Mouse (Mus musculus) monocyte, adult 2 months (primary cell): ENCODE data around the gene Gpr179.

Source experiments
- DNase-seq, 2 experiments: peaks; one replicate each; pipeline ENCODE4 v3.0.0; 2022; ENCODE audit warnings: low spot score in 2 of 2, low read depth in 1 of 2

Gpr179 gene

DNA sequence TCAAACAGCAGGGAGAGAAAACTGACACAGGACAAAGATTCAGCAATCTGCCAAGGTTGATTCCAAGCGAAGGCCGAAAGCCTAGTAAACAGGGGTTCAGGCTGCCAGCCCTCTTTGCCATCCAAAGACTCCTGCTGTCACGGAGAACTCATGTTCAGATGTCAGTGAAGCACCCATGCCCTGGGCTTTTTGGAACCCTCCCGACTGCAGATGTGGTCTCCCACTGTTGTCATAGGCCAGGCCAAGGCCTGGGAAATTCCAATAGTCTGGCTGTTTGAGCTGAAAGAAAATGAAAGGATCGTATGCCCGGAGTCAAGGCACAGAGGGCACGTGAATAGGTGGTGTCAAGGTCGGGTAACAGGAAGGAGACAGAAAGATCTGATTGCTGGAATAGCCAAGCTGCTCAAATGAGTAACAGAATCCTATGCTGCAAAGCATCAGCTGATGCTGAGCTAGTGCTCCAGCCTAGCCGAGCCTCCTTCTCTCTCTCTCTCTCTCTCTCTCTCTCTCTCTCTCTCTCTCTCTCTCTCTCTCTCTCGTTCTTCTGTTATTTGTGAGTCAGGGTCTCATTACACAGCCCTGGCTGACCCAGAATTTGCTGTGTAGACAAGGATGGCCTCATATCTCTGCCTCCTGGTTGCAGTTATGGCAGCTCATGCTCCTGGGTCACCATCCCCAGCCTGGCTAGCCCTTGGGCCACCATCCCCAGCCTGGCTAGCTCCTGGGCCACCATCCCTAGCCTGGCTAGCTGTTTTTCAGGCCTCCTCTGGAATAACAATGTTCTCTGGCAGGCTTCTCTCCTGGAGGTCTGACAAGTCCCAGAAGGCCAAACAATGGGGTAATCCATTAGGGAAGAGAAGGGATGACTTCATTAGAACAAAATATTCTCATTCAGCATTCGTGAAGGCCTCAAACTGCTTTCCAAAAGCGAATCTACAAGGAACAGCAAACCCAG, 62.3 kb downstream of the Gpr179 start:
- DNase-seq: no peak

DNA sequence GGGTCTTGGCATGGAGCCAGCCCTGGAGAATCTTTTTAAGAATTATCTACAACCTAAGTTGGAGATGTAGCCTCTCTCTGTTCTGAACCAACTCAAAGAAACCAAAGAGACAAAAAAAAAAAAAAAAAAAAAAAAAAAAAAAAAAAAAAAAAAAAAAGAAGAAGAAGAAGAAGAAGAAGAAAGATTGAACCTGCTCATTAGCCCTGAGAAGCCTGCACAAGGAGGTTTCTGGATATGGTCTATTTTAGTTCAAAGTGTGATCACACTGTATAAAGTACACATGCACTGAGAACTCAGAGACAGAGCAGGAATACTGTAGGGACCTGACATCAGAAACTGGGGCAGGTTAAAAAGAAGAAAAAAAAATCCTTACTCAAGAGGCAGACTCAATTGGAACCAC, 64.2 kb downstream of the Gpr179 start:
- DNase-seq: no peak

DNA sequence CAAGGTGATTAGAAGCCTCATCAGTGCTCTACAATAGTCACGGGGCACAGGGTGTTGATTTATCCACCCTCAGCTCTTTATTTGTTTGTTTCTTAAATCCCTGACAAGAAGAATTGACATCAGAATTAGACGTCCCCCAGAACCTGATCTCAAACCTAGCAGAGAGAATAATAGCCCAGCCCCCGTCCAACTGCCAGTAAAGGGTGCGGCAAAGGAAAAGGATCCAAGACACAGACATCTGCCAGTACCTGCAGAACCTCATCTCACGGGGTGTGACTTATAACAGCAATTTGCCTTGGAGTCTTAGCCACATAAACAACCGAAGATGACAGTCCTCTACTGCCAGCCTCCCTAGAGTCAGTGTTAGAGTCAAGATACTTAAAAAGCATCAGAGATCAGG, 64.9 kb downstream of the Gpr179 start:
- DNase-seq: no peak

DNA sequence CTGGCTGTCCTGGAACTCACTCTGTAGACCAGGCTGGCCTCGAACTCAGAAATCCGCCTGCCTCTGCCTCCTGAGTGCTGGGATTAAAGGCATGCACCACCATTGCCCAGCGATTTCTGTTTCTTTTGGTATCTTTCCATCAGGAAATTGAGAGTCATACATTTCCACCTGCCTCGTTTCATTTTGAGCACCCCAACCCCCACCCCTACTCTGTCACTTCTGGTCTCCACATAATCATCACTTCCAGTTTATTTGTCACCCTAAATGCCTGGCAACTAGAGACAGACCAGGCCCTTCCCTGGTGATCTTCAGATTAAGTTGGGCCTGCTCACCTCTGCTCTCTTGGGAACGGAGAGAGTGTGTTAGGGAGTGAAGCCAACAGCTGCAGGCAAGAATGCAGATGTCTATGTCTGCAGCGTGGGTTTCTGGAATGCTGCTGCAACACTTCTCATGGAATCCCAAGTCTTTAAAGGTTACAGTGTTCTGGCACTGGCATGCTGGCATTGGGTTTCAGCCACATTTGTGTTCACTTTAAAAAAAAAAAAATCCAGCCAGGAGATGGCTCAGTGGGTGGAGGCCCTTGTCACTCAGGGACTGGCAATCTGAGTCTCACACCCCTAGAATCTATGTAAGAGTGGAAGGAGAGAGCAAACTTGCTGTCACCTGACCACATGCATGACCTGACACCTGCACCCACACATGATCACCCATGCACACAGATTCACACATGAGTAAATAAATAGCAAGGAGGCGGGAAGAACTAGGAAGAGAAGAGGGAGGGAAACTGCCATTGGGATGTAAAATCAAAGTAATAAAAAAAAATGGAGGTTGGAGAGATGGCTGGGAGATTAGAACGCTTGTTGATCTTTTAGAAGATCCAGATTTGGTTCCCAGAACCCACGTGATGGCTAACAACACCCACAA, 65.8 kb downstream of the Gpr179 start:
- no peak for DNase-seq

- DNase-seq: no peak
These were observed 67.0 kb downstream of the Gpr179 start for GRCm38 (mm10) chr11:97284854-97285253.

DNA sequence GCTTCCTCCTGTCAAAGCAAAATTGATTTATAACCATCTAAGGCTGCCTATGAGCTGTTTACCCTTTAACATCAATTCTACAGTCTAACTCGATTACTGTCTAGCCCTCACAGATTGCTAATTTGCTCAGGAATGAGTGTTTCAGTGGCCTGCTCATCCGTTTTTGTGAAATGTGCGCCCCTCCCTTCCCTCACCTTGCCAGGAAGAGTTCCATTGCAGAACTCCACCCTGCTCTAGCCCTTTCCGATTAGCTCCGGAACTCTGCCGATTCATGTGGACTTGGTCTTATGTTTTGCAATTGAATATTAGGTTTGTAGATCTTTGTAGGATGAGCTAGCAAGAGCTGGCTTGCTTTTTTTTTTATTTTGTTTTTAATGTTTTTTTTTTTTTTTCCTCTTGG, 69.7 kb downstream of the Gpr179 start:
- no peak for DNase-seq
